Mouse (Mus musculus): Measurements from ENCODE around the gene Defb43. TPM values are rescaled to one million over a fixed set of nuclear protein-coding genes. Genes with fewer than 3 reads are reported as not detected.

The Defb43 gene
- total RNA-seq, 2 experiments from 2014 or later = not detected

DNA sequence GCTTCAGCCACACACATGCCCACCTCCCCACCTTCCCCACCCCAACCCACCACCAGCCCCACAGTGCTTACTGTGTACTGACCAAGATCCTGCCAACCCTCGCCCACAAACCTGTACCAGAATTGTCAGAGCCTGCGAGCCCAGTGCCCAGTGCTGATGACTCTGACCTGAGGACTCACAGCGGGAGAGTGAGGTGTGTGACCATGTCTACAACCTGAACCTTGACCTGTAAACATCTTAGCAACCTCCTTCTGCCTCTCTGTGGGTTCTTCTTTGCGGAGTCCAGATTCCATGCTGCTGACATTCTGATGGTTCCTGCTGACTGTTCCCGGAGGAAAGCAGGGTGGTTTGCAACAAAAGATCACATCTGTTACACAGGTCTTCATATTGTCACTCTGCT lies 53.8 kb downstream of the Defb43 start:
- DNase-seq = no peak
- intact Hi-C loops (cut with DNase I) = loop anchor here (5.0 kb wide), 1 partner anchor 132 kb away; no protein-coding TSS in a partner anchor

DNA sequence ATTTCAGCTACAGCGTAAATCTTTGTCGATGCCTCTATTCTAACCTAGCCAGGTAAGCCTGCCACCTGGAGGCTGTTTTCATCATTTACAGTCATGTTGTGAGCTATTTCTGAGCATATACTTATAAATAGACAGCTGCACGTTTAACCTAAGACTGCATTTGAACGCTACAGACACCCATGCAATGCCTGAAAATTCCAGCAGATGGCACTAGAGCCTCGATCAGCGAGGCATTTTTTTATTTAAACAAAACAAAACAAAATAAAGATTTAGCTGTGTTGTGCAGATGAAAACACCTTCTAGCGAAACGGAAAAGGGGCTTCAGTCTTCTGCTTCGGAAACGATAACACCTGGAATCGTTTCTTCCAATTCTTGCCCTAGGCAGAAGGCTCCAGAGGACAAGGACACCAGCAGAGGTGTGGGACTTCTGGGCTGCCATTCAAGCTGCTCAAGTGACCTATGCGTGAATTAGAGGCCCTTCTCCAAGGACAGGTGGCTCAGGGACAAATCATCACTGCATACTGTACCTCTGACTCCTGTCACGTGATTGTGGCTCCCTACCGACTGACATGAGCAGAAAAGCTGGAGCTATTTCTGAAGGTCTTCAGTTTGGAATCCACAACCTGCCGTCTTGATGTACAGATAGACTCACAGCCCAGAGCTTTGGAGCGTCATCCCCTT lies 55.2 kb downstream of the Defb43 start:
- intact Hi-C loops (cut with DNase I) = loop anchor here (5.0 kb wide), 1 partner anchor 131 kb away; no protein-coding TSS in a partner anchor
- peak; percentile 71 for DNase-seq

Other genes starting within 250 kb of the Defb43 start
- gene Wdfy2, start 174.1 kb upstream of the Defb43 start, total RNA-seq (2021) = 10 to 100 TPM; 15.6 to 15.8 TPM
- gene Defb48, start 27.3 kb upstream of the Defb43 start, total RNA-seq (2021) = not detected
- not detected for gene Defb47, start 13.7 kb upstream of the Defb43 start, total RNA-seq (2021)
- gene Defb42, start 35.2 kb downstream of the Defb43 start, total RNA-seq (2021) = not detected
- not detected for gene Defb30, start 38.2 kb downstream of the Defb43 start, total RNA-seq (2021)